Mouse (Mus musculus) right cerebral cortex, postnatal 14 days (tissue): ENCODE data around the gene Srcin1.

Source experiments
- DNase-seq: peaks from one replicate; pipeline ENCODE4 v3.0.0; 2022

Srcin1 gene

DNA sequence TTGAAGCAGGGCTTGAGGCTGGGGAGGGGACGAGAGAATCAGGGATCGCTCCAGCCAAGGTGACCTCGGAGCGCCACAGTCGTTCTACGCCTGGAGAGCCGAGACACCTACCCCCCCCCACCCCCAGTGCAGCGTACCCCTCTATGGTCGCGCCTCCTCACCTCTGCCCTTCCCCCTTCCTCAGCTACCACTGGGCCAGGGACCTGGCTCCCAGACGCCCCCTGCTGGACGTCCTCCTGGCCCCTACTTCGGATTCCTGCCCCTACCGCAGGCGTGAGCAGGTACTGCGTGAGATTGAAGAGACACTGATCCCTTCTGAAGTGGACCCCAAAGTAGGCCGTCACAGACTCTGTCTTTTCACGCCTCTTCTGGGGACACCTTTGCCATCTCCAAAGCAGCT is 348 bp downstream of the Srcin1 start:
- DNase-seq = peak; percentile 90

DNA sequence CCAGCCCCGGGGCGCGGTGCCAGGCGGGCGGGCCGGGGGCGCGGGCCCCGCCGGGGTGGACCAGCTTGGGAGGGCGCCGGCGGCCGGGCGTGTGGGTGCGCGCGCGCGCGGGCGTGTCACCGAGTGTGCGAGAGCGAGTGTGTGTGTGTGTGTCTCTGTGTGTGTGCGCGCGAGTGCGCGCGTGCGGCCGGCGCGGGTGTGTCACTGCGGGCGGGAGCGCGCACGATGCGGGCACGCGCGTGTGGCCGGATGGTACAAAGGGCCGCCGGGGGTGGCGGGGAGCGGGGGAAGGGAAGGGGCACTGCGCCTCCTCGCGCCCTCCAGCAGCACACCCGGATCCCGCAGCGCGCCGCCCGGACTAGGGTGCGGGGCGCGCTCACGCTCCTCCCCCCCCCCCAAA is 911 bp downstream of the Srcin1 start:
- peak; percentile 85 for DNase-seq

DNA sequence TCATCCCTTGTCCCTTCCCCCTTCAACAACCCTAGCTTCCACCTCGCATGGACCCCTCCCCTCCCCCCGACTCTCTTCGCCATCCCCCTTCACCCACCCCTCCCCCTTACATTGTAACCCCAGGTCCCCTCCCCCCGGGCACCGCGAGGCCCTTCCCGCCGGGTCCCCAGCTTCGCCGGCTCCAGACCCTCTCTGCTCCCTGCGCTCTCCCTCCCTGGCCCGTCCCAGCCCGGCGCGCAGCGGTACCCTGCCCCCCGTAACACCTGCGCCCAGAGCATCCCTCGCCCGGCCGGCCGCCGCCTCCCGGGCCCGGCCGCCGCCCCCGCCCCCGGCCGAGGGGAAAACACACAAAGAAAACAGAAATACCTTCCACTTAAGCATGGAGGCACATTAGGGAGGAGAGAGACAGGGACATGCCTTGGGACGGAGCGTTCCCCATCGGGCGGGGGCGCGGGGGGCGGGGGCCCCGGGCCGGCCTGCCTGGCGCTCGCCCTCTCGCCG is 1.4 kb downstream of the Srcin1 start:
- peak; percentile 40 for DNase-seq

DNA sequence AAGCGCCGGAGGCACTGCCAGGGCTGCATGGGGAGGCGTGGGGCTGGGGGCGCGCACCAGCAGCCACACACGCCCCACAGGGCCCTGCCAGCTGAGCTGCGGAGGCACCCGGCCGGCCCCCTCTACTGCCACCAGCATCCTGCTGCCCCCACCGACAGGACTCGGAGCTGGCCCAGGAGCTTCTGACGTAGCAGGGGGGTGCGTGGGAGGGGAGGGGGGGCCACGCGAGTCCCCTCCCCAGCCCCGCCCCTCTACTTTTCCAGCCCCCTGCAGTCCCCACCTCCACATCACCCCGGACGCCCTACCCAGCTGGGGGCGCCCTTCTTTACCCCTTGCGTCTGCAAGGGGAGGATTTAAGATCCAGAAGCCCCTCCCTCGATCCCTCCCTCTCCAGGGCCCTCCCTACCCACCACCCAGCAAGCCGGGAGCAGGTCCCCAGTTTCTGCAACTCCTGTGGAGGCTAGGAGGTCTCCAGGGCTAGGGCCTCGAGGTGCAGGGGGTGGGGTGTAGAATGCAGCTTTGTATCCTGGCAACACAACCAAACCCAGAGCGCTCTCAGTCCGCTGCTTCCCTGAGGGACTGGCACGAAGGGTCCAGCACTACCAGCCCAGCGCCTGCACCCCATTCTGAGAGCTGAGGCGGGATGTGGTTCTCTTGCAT is 2.0 kb downstream of the Srcin1 start:
- DNase-seq = peak; percentile 80

DNA sequence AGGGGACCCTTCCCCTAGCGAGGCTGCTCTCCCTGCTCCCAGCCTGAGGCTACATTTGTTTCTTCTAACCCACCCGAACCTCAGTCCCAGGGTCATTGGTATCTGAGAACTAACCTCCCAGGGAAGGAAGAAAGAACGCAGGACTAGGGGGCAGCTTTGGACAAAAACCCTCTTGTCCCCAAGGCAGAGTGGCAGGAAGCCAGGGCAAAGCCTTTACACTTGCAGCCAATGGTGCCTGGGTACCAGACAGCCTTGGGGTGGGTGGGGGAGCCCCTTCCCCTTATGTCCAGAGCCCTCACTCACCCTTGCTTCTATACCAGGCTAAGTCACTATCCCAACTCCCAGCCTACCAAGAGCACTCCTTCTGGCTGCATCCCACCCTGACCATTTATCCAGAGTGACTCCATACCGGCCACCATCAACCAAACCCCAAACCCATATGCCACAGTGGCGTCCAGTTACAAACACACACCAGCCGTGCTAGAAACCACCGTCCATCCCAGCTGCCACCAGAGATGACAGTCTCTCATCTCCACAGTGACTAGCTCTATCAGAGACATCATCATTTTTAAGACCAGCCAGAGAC is 3.0 kb downstream of the Srcin1 start:
- no peak for DNase-seq

DNA sequence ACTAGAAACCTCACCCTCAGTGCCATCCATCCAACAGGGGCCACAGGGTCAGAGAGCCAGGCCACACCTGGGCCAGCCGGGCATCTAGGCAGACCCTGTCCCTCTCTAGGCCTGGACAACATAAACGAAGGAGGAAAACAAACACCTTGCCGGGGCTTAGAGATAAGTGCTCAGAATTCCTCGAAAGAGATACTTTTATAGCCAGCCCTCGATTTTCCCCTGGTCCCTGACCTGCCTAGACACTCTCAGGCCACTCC is 4.0 kb downstream of the Srcin1 start:
- DNase-seq = no peak

DNA sequence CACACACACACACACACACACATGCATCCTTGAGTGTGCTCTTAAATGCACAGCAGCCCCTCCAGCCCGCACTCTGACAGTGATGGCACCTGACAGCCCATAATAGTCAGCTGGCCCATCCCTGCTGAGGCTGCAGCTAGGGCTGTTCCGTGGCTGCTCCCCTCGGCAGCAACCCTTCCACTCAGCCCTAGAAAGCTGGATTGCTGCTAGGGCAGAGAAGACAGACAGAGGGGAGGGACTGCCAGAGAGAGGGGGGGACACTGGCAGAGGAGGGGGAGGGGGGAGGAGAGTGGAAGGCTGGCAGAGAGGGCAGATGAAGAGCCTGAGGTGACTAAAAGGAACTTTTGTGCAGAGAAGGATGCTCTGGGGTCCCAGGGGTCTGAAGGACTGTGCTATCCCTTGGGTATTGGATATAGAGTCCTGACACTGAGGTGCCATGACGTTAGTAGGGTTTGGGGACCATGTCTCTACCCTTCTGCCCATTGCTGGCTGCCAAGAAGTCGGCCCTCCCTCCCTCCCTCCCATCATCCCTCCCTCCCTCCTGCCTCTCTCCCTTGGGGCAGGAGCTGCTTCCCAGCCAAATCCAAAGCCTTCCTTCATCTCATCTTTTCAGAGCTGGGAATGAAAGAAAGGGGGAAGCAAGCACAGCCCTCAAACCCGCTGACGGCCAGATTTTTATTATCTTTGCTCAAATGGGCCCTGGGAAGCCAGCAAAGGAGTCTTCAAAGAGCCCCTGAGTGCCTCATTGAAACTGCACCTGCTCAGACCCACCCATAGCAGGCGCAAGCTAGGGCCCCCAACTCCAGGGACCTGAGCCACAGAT is 4.5 kb downstream of the Srcin1 start:
- DNase-seq = no peak

DNA sequence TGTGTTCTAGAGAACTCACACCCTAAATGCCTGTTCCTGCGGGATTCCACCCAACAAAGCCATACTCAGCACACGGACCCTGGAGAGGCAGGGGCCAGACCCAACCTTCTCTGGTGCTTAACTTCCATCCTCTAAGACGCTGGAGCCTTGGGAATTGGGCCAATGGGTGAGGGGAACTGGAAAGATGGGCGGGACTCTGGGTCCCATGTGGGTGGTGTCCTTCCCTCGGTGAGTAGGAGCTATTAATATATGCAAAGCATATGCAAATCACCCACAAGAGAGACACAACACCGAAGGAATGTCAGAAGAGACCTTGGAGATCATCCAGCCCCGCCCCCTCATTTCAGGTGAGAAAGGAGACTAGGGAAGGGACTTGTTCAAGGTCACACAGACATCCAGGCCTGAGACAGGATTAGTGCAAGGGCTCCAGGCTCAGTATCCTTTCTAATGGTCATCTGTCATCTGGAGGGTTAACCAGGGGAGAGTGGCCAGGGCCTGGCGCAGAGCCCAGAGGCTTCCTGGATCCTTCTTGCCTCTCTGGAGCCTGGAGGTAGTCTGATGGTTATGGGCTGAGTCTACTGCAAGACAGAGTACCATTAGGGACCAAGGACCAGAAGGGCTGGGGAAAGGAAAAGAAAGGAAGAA is 5.4 kb downstream of the Srcin1 start:
- DNase-seq = no peak

DNA sequence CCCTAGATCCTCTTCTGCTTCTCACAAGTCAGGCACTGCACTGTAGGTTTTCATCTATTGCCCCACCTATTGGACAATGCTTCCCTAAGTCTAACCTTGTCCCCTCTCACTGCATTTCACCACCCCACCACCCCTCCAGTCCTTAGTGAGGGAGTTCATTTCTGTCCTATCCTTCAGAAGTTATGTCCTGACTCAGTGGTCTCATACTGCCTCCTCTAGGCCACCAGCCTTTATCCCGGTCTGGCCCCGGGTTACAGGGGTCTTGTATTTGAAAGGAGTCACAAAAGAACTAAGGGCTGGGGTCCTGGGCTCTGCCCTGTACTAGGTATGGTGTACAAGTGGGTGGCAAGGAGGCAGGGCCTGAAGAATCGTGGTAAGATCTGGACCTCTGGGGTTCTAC is 6.2 kb downstream of the Srcin1 start:
- DNase-seq = no peak

DNA sequence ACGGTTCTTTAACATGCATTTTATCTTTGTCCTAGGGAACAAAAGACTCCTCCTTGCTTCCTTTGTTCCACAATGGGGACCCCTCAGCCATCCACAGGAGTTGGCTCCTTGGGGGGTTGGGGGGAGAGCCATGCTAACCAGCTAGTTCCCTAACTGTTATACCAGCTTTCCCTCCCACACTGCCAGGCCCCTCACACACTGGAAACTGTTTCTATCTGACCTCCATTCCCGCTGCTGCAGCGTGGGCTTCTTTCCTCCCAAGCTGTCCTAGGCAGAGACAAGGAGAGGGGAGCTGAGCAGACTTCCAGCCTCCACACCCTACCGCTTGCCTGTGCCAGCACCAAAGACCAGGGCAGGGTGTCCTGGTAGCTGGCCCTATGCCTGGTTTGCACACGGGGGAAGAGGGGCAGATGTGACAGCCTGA is 6.7 kb downstream of the Srcin1 start:
- no peak for DNase-seq

DNA sequence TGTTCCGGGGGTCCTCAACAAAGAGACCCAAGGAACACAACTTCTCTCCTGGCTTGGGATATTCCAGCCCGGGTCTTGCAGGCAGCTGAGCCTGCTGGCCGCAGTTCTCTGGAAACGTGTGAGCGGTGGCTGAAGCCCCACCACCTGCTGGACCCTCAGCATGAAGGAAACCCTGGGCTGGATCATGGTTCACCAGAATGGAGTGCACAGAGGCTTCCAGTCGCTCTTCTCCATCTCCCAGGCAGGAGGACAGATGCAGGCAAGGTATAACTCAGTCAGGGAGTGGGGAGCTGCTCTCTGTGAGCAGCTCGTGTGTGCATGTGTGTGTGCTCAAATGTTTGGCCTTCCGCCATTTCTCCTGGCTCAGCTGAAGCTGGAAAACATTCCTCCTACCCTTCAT is 7.3 kb downstream of the Srcin1 start:
- peak; percentile 83 for DNase-seq

DNA sequence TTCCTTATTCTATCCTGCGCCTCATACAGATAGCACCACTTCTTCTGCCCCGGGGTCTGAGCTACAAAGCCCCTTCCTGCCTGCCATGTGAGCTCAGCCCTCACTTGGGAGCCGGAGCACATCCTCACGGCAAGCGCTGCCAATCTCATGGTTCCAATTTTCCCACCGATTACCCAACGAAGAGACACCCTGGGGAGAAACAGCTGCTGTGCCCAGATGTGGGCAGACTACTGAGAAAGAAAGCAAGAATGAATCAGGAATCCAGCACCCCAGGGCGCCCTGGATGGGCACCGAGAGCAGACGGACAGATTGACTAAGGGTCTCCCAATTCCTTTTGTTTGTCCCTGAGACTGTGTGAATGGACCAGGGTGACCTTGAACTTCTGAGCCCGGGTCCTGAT is 8.5 kb downstream of the Srcin1 start:
- DNase-seq = no peak

DNA sequence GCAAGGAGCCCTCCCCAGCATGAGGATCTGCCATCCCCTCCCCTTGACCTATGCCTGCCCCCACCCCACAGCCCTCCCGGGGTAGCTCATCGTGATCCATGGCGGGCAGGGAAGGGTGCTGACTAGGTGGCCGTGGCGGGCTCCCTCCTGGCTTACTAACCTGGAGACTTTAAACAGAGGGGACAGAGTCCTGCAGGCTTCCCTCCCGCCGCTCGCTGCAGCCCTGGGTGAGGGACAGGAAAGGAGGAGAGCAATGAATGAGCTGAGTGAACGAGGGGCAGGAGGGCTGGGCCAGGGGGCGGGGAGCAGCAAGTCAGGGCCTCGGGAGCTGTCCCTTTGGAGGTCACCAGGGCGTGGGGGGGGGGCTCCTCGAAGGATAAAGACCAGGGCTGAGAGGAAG is 9.4 kb downstream of the Srcin1 start:
- no peak for DNase-seq

DNA sequence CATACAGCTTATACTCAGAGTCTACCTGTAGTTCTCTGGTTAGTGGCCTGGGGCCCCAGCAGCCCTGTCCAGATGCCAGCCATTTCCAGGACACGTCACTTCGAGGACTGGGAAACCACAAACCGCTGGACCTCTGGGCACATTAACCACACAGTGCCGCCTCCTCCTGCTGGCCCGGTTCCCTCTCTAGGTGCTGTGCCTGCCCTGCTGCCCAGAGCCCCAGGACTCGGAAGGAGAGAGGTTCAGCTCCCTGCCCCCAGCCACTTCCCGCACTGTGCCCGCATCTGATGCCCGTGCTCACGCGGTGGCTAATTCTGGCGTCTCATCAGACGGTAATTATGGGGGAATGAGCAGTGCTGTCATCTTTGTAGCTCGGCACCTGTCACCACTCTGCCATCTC is 12.3 kb downstream of the Srcin1 start:
- DNase-seq = no peak

DNA sequence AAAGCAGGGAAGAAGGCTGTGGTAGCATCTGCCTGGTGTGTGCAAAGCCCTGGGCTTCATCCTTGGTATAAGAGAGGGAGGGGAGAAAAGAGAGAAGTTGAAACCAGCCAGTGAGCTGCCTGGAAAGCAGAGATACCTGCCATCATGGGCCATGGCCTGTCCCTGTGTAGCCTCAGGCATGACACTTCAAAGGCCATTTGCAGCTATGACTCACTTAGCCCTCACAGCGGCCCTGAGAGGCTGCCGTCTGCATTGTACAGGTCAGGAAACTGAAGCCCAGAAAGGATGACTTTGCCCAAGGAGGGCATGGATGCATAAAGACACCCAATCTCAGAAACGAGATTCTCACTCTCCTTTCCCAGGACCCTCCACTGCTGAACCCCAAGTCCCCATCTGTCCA is 13.4 kb downstream of the Srcin1 start:
- DNase-seq = no peak

DNA sequence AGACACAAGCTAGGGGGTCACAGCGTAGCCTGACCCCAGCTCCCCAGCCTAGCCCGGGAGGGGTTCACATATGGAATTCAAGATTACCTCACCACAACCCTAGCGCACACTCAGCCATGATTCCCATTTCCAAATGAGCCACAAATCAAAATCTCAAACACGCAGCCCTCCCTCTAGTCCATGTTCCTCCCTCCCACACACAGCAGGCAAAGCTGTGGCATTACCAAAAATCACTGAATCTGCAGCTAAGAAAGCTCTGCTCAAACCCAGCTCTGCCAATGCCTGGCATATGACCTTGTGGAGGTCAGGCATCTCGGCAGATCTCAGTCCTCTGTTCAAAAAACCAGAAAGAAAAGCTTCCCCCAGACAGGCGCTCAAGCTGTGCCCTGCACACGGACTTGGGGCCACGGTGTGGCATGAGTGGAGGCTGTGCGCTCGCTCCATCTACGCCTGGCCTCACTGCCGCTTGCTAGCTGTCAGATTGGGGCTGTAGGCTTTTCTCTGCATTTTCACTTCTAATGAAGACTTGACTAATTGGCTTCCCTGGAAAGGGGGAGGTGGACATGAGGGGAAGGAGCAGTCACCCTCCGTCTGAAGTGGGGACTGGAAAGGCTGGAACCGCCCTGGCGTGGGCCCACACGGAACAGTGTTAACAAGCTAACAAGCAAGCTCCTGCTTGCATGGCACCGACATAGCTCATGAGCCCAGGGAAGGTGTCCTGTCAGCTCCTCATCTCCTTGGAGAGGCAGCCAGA is 15.6 kb downstream of the Srcin1 start:
- DNase-seq = no peak

DNA sequence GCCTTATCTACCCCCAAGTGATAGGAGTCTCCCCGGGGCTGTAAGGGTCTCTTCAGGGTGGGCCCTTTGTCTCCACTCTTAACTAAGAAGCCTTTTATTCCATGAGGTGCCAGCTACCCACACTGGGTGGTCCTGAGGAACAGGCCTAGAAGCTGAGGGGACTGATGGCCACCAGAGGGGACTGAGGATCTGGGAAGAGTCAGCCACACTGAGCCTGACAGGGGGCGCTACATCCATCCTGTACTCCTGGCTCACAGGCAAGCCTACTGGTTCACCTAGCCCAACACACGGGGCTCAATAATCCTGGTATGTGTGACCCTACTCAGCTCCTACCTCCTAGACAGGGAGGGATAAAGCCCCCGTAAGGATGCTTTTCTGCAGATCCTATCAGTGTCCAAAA is 16.4 kb downstream of the Srcin1 start:
- no peak for DNase-seq

DNA sequence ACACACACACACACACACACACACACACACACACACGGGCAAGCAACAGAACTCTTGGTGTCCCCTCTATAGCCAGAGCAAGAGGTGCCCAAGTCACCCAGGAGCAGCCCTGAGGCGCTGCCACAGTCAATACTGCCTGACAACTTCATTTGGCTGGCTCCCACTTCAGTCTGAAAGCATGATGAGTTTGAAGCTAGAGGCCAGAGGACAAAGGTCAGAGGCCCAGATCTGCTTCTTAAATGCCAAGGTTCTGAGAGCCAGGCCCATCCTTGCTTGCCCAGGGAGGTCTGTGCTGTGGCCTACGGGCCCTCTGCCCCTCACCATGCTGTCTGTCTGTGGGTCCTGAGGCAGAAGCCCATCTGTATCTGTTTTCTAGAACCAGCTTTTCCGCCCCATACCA is 18.1 kb downstream of the Srcin1 start:
- DNase-seq = no peak

DNA sequence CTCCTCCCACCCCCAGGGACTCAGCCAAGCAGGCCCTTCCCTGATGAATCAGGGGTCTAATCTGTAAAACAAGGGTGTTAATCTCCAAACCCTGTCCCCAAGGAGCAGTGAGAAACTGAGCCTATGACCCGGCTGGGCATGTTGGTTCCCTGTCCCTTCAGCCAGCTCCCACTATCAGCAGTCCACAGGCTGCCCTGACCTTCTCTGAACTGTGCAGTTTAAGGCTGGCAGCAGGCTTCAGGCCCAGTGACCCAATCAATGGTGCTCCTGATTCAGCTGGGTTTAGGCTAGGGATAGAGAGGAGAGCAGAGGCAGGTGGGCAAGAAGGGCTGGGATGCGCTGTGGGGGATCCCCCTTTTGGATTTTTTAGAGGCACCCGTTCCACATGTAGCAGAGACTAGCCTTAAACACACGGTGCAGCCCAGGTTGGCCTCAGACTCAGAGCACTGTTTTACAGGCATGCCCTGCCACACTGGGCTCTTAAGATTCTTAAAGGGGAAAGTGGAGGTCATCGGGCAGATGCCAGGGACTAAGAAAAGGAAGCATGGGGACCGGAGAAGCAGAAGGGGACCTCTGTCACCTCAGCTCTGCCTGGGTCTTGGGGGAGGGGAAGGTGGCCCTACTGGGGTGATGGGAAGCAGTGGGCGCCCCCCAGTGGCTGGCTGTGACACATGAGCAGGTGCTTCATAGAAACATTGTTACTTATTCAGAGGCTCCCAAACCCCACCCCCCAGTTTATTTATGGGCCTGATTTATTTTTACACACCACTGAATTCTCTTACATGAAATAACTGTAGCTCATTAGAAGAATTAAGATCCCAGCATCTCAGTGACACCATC is 19.2 kb downstream of the Srcin1 start:
- peak; percentile 89 for DNase-seq

DNA sequence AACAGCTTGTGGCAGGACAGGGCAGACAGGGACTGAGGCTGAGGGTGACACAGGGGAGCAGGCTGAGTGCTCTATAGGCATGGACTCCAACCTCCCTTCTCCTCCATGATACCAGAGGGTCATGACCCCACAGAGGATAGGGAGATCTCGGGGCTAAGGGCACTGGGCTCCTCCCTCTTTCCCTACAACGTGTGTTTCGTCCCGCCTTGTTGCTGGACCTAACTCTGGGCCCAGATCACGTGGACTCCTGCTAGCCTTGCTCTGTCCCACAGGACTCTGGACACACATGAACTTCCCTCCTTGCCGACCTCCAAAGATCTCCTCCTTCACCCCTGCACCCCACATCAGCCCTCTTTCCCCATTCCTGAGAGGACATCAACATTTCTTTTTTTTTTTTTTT is 20.8 kb downstream of the Srcin1 start:
- DNase-seq = no peak

DNA sequence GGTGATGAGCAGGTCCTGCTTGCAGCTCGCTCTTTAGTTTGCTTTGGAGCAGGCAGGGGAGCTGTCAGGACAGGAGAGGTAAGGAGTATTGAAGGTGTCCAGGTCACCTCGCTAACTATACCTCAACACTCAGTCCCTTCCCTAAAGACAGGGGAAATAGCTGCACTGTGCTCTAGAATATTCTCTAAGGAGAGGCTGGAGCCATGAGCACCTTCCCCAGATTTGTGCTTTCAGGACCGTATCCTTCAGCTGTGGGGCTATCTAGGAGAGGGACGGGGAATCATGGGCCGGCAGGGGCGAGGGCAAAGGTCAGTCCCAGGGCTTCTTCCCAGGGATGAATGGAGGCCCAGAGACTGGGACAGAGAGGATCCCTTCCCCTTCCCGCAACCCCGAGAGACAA is 23.8 kb downstream of the Srcin1 start:
- DNase-seq = no peak

DNA sequence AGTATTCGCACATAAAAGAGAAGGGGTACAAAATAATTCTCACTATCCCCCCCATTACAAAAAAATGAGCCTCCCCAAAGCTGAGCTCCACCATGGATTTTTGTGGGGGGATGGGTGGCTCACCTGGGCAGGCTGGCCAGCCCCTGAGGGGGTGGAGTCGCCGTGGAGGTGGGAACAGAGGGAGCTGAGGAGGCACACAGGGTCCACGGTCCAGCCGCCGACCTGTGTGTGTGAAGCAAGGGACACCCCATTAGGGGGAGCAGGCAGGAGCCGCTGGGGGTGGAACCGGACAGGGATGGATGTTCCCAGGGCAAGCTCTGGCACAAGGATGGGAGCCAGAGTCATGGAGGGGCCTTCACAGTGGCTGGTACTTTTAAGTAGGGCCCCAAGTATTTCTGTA is 27.2 kb downstream of the Srcin1 start:
- no peak for DNase-seq
